Mouse (Mus musculus) midbrain, embryonic 11.5 days (tissue): ENCODE measurements around the gene Plekho1. TPM values are rescaled to one million over a fixed set of nuclear protein-coding genes. Genes with fewer than 3 reads are reported as not detected.
"Not testable (repeated sequence)": the region's sequence is repeated elsewhere in the genome, so short reads cannot be mapped to it uniquely, and the experiment has no call there.

ENCODE experiments used
- ATAC-seq: fragments of 200-750 bp; cut with Nextera tagmentation; 2 replicates; pipeline ENCODE4 v1.8.0; 2017; ENCODE audit warnings: moderate TSS enrichment, moderate library complexity; ENCODE audit not compliant: low FRiP score
- DNase-seq: peaks from one replicate; pipeline ENCODE4 v3.0.0; 2015; ENCODE audit warnings: low spot score; ENCODE audit errors: missing footprints
- H3K27ac ChIP-seq: fragments of 300-500 bp; sonication (generic); 2 replicates; pipeline ENCODE4 v1.5.1; 2014; ENCODE audit warnings: low read depth, low read length
- H3K27me3 ChIP-seq: fragments of 300-500 bp; sonication (generic); 2 replicates; pipeline ENCODE4 v1.6.1; 2014; ENCODE audit warnings: mild to moderate bottlenecking, low read length, moderate library complexity, mixed read lengths; ENCODE audit not compliant: control insufficient read depth, insufficient read depth
- H3K36me3 ChIP-seq: fragments of 300-500 bp; sonication (generic); 2 replicates; pipeline ENCODE4 v1.6.1; 2014; ENCODE audit warnings: mild to moderate bottlenecking, low read length, moderate library complexity, mixed read lengths; ENCODE audit not compliant: control insufficient read depth, insufficient read depth
- H3K4me1 ChIP-seq: fragments of 300-500 bp; sonication (generic); 2 replicates; pipeline ENCODE4 v1.6.1; 2014; ENCODE audit warnings: low read length; ENCODE audit not compliant: control insufficient read depth, insufficient read depth
- H3K4me2 ChIP-seq: fragments of 300-500 bp; sonication (generic); 2 replicates; pipeline ENCODE4 v1.6.1; 2014; ENCODE audit warnings: mild to moderate bottlenecking, moderate library complexity
- H3K4me3 ChIP-seq: fragments of 300-500 bp; sonication (generic); 2 replicates; pipeline ENCODE4 v1.5.1; 2014; ENCODE audit warnings: low read depth, low read length
- H3K9ac ChIP-seq: fragments of 300-500 bp; sonication (generic); 2 replicates; pipeline ENCODE4 v1.6.1; 2014; ENCODE audit warnings: low read length
- H3K9me3 ChIP-seq: fragments of 300-500 bp; sonication (generic); 2 replicates; pipeline ENCODE4 v1.6.1; 2016; ENCODE audit warnings: low read length; ENCODE audit not compliant: control insufficient read depth
- WGBS: fragments of 180-500 bp; shearing (Covaris S2); extraction: QIAGEN DNeasy Blood & Tissue Kit; methylation state at CpG from one replicate; pipeline ENCODE4 v1.1.7; 2014; 5-methylcytosine and 5-hydroxymethylcytosine counted together
- polyA plus RNA-seq: library from polyadenylated mRNA; unstranded; fragments of >200 nt; fragmentation: Nextera tagmentation; extraction: Ambion mirVana; gene quantifications from 2 replicates; pipeline ENCODE4 v1.2.1, GENCODE M21; 2014

Gene Plekho1
- polyA plus RNA-seq: 62.9 and 70.7 TPM in 2 replicates

DNA sequence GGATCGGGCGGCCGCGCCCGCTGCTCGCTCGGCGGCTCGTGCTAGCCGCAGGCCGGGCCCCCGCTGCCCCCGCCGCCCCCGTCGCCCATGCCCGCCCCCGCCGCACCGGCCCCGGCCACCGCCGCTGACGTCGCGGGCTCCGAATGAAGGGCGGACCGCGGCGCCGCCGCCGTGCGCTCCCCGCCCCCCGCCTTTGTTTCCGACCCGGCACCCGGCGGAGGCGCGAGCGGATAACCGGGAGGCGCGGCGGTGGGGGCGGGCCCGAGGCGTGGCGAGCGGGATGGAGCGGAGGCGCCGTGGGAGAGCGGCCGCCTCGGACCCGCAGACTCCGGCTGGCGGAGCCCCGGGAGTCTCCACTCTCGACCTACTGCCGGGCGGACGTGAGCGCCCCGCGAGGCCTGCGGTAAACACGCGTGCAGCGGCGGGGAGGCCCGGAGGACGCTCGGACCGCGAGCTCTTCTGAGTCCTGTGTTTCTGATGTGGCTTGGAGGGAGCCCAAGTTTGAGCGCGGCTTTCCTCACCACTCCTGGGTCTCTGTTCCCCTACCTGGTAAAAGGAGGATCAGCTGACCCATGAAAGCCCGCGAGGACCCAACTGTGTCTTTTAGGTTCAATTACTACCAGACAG lies at the start of gene Plekho1:
Gene Plekho1, minus strand, starts transcription at position 200 of the 627 bp plus-strand sequence.
- peak within 1 kb of the TSS; percentile 99 for H3K9ac ChIP-seq
- peak within 1 kb of the TSS; percentile 80 for H3K4me2 ChIP-seq
- no peaks in the 10 kb centered on the region for H3K9me3 ChIP-seq
- H3K27me3 ChIP-seq: no peaks in the 10 kb centered on the region
- H3K27ac ChIP-seq: peak within 1 kb of the TSS; percentile 96
- ATAC-seq (peak; percentile 79), DNase-seq (peak; percentile 96)
- H3K4me1 ChIP-seq: peaks cover 29% of the 10 kb centered on the region
- WGBS: under 1% methylated on average over 68 of the region's 84 CpGs
- peak within 1 kb of the TSS; percentile 88 for H3K4me3 ChIP-seq
- H3K36me3 ChIP-seq: peaks cover 12% of the 10 kb centered on the region

GRCm38 (mm10) chr3:96044559-96044958 lies 48.8 kb upstream of the Plekho1 start:
- 88% methylated on average over 3 of the region's 3 CpGs for WGBS
- not testable (repeated sequence) for H3K4me1 ChIP-seq, H3K4me3 ChIP-seq, H3K27ac ChIP-seq, H3K36me3 ChIP-seq, H3K9me3 ChIP-seq, H3K27me3 ChIP-seq, H3K9ac ChIP-seq, ATAC-seq, H3K4me2 ChIP-seq, DNase-seq

DNA sequence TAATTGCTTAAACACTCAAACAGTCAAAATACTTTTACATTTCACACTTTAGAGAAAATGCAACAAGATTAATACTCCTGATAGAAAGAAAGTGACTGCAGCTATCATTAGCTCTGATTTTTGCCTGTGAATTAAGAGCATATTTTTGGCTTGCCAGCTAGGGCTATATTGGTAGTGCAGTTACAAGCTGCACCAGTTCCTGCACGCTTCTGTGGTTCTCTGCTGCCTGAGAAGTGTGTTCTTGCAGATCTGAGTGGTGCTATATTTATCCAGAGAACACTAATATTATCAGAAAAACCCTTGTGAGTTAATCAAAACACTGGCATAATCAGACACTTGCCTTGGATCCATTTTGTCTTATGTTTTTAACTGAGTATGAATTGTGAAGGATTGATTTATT lies 47.3 kb upstream of the Plekho1 start:
- no peak overlapping the region for H3K4me3 ChIP-seq
- no peaks in the 10 kb centered on the region for H3K4me1 ChIP-seq
- ATAC-seq: no peak
- no peak overlapping the region for H3K27ac ChIP-seq
- H3K27me3 ChIP-seq: no peaks in the 10 kb centered on the region
- no peak overlapping the region for H3K9ac ChIP-seq
- no peak overlapping the region for H3K4me2 ChIP-seq
- no peaks in the 10 kb centered on the region for H3K9me3 ChIP-seq
- DNase-seq: no peak
- no peaks in the 10 kb centered on the region for H3K36me3 ChIP-seq
- WGBS: 78% methylated on average over 1 of the region's 1 CpGs

- Histone ChIP-seq H3K36me3 (no peaks in the 10 kb centered on the region), H3K27me3 (no peaks in the 10 kb centered on the region)
- 94% methylated on average over 6 of the region's 6 CpGs for WGBS
Measured at GRCm38 (mm10) chr3:96041079-96041478, 45.3 kb upstream of the Plekho1 start.

GRCm38 (mm10) chr3:96040663-96041006 lies 44.8 kb upstream of the Plekho1 start:
- Histone ChIP-seq H3K9ac (no peak overlapping the region), H3K9me3 (no peaks in the 10 kb centered on the region), H3K4me2 (no peak overlapping the region), H3K4me3 (no peak overlapping the region), H3K27ac (no peak overlapping the region), H3K36me3 (no peaks in the 10 kb centered on the region), H3K4me1 (no peaks in the 10 kb centered on the region), H3K27me3 (no peaks in the 10 kb centered on the region)
- DNase-seq (no peak), ATAC-seq (no peak)
- 97% methylated on average over 2 of the region's 2 CpGs for WGBS

More at GRCm38 (mm10) chr3:96041079-96041478, 45.3 kb upstream of the Plekho1 start:
- Histone ChIP-seq H3K9me3 (no peaks in the 10 kb centered on the region), H3K4me3 (no peak overlapping the region), H3K27ac (no peak overlapping the region), H3K4me2 (no peak overlapping the region), H3K4me1 (no peaks in the 10 kb centered on the region), H3K9ac (no peak overlapping the region)
- ATAC-seq (no peak), DNase-seq (no peak)

GRCm38 (mm10) chr3:96039857-96040662 lies 44.3 kb upstream of the Plekho1 start:
- ATAC-seq: no peak
- 80% methylated on average over 9 of the region's 9 CpGs for WGBS
- H3K9me3 ChIP-seq: no peaks in the 10 kb centered on the region
- no peak overlapping the region for H3K4me2 ChIP-seq
- DNase-seq: no peak
- no peak overlapping the region for H3K4me3 ChIP-seq
- no peaks in the 10 kb centered on the region for H3K4me1 ChIP-seq
- no peaks in the 10 kb centered on the region for H3K27me3 ChIP-seq
- H3K9ac ChIP-seq: no peak overlapping the region
- no peak overlapping the region for H3K27ac ChIP-seq
- no peaks in the 10 kb centered on the region for H3K36me3 ChIP-seq

GRCm38 (mm10) chr3:96038851-96039250 lies 43.0 kb upstream of the Plekho1 start:
- no peaks in the 10 kb centered on the region for H3K4me1 ChIP-seq
- H3K4me2 ChIP-seq: no peak overlapping the region
- ATAC-seq: no peak
- no peak overlapping the region for H3K27ac ChIP-seq
- no peaks in the 10 kb centered on the region for H3K36me3 ChIP-seq
- no peaks in the 10 kb centered on the region for H3K9me3 ChIP-seq
- no peak overlapping the region for H3K4me3 ChIP-seq
- H3K9ac ChIP-seq: no peak overlapping the region
- no peak for DNase-seq
- WGBS: 90% methylated on average over 4 of the region's 4 CpGs
- no peaks in the 10 kb centered on the region for H3K27me3 ChIP-seq

- Histone ChIP-seq H3K4me1 (no peaks in the 10 kb centered on the region), H3K9me3 (no peaks in the 10 kb centered on the region), H3K9ac (no peak overlapping the region), H3K36me3 (no peaks in the 10 kb centered on the region), H3K4me3 (no peak overlapping the region), H3K4me2 (no peak overlapping the region), H3K27ac (no peak overlapping the region), H3K27me3 (no peaks in the 10 kb centered on the region)
- DNase-seq: peak; percentile 23
- no peak for ATAC-seq
- WGBS: 87% methylated on average over 5 of the region's 5 CpGs
Measured at GRCm38 (mm10) chr3:96038156-96038555, 42.4 kb upstream of the Plekho1 start.

DNA sequence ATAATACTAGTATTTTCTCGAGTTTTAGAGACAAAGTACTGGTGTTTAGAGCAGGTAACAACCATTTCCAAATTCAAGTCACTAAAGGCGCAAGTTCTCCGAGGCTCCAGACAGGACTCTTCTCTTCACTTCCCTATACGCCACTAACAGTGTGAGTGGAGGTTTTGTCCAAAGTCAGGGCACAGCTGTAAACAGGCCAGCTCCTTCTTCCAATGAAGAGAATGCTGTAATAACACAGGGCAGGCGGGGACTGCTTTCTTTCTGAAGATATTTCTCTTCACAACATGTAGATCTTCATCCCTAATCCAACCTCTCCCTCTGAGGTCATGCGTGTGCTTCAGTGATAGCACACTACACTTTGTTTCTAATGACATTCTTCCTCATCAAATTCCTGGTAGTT lies 41.0 kb upstream of the Plekho1 start:
- H3K36me3 ChIP-seq: no peaks in the 10 kb centered on the region
- no peaks in the 10 kb centered on the region for H3K27me3 ChIP-seq
- DNase-seq (peak; percentile 74), ATAC-seq (no peak)
- H3K4me2 ChIP-seq: no peak overlapping the region
- H3K27ac ChIP-seq: no peak overlapping the region
- no peaks in the 10 kb centered on the region for H3K4me1 ChIP-seq
- WGBS: 90% methylated on average over 6 of the region's 6 CpGs
- H3K9ac ChIP-seq: no peak overlapping the region
- no peak overlapping the region for H3K4me3 ChIP-seq
- H3K9me3 ChIP-seq: no peaks in the 10 kb centered on the region
